Mouse (Mus musculus) bone marrow macrophage, adult 2 months (primary cell): Measurements from ENCODE around the gene Ier5l. TPM values are rescaled to one million over a fixed set of nuclear protein-coding genes. Genes with fewer than 3 reads are reported as not detected.

Experiments used
- H3K27ac ChIP-seq: 2 replicates; pipeline ENCODE4 v1.5.1; 2012; ENCODE audit warnings: low read depth, low read length; ENCODE audit not compliant: insufficient read depth
- H3K4me1 ChIP-seq: 2 replicates; pipeline ENCODE4 v1.6.1; 2012; ENCODE audit warnings: low read length; ENCODE audit not compliant: control insufficient read depth, insufficient read depth
- H3K4me3 ChIP-seq: 2 replicates; pipeline ENCODE4 v1.5.1; 2012; ENCODE audit warnings: mild to moderate bottlenecking, low read length, moderate library complexity; ENCODE audit not compliant: insufficient read depth
- CTCF ChIP-seq: IDR thresholded peaks from 2 replicates; pipeline ENCODE4 v1.5.1; 2012; ENCODE audit warnings: low read depth, mild to moderate bottlenecking, low read length, moderate library complexity
- POLR2A ChIP-seq: IDR thresholded peaks from 2 replicates; pipeline ENCODE4 v1.6.1; 2012; ENCODE audit warnings: mild to moderate bottlenecking, low read depth, low read length, borderline replicate concordance
- polyA plus RNA-seq: library from polyadenylated mRNA; stranded (reverse); fragments of >200 nt; gene quantifications from 2 replicates; pipeline ENCODE4 v1.2.4, GENCODE M21; 2012; ENCODE audit not compliant: missing spikeins, insufficient read depth, insufficient read length

Gene Ier5l
- polyA plus RNA-seq, 1 experiment: 2.0 TPM

DNA sequence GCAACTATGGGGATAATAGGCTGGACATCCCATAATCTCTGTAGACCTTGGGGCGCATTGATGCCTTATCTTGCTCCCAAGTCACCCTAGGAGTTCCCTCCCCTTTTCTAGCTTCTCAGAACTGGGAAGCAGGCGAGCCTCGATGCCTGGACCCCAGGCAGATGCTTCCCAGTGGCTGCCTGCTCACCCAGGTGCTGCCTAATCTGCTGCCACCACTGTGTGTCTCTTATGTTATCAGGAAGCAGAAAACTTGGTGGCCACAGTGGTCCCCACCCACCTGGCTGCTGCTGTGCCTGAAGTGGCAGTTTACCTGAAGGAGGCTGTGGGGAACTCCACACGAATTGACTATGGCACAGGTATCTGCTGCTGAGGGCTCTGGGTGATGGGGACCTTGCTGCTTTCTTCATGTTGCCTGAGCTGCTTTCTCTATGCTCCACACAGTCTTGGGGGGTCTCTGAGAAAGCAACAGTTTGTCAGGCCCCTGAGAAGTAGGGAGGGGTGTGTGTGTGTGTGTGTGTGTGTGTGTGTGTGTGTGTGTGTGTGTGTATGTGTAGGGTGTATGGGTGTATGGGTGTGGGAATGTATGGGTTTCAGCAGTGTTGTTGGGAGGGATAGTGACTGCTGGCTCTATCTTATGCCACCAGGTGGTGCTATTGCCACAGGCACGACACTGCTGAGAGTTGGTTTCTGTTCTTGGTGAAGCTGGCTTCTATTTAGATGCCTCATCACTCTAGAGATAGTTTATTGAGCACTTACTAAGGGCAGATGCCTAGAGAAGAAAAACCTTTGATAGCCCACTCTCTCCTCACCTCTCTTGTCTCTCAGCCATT is 38.5 kb downstream of the Ier5l start:
- Histone ChIP-seq H3K4me1 (peaks cover 18% of the 10 kb centered on the region), H3K27ac (no peak overlapping the region), H3K4me3 (no peak overlapping the region)
- TF ChIP-seq POLR2A (no peak), CTCF (peak; percentile 61; the same call in 1 of the 2 replicates)

DNA sequence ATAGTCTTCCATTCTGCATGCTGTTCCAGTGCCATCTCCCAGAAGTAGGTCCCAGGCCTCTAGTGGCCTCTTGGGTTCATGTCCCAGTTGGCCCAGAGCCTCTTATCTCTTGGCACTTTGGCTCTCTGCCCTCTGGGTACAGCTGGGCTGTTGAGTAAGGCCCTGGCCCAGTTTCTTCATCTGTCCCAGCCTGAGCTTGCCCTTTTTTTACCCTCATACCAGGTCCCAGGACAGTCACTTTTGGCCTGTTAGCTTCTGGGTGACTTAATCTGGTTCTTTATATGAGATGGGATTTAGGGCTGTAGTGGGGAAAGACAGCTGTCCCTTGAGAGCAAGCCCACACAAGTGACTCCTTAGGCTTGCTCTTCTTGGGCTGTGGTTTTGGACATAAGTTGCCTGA is 44.9 kb downstream of the Ier5l start:
- TF ChIP-seq POLR2A (no peak), CTCF (no peak)
- Histone ChIP-seq H3K4me3 (no peak overlapping the region), H3K4me1 (no peaks in the 10 kb centered on the region), H3K27ac (no peak overlapping the region)

Other genes starting within 250 kb of the Ier5l start
- gene Lrrc8a, start 236.5 kb downstream of the Ier5l start, polyA plus RNA-seq: 17.0 and 18.9 TPM in 2 replicates
- gene Gm28035, start 233.7 kb downstream of the Ier5l start, polyA plus RNA-seq: 0.91 and 1.6 TPM in 2 replicates
- gene Phyhd1, start 208.0 kb downstream of the Ier5l start, polyA plus RNA-seq: 8.2 and 15.3 TPM in 2 replicates
- gene Gm28038, start 193.2 kb downstream of the Ier5l start, polyA plus RNA-seq: 3.5 TPM in 1 of 2 replicates, not detected in the other
- 11.5 and 12.4 TPM in 2 replicates for gene Dolk, start 187.9 kb downstream of the Ier5l start, polyA plus RNA-seq
- gene Nup188, start 187.8 kb downstream of the Ier5l start, polyA plus RNA-seq: 14.9 and 16.0 TPM in 2 replicates
- gene Sh3glb2, start 114.9 kb downstream of the Ier5l start, polyA plus RNA-seq: 40.8 and 45.1 TPM in 2 replicates
- gene Miga2, start 110.0 kb downstream of the Ier5l start, polyA plus RNA-seq: 3.4 and 6.9 TPM in 2 replicates
- 24.2 and 28.7 TPM in 2 replicates for gene Dolpp1, start 82.0 kb downstream of the Ier5l start, polyA plus RNA-seq
- gene Crat, start 58.4 kb downstream of the Ier5l start, polyA plus RNA-seq: 66.4 and 67.4 TPM in 2 replicates
- 110 TPM in 2 replicates for gene Ptpa, start 58.2 kb downstream of the Ier5l start, polyA plus RNA-seq
- 0.87 and 2.8 TPM in 2 replicates for gene Cstad, start 120.8 kb upstream of the Ier5l start, polyA plus RNA-seq